Mouse (Mus musculus) E14TG2a.4 (cell line): Measurements from ENCODE around the gene Iqgap2.
A peak's percentile ranks its signal among the peaks of the same experiment; 100 is the strongest.

Source experiments
- H3K27me3 ChIP-seq: 2 replicates; pipeline ENCODE4 v1.6.1; 2014; ENCODE audit warnings: low read length, control low read depth; ENCODE audit not compliant: insufficient read depth
- H3K36me3 ChIP-seq: 2 replicates; pipeline ENCODE4 v1.6.1; 2014; ENCODE audit warnings: low read length, control low read depth; ENCODE audit not compliant: insufficient read depth
- H3K4me1 ChIP-seq: replicated peaks from 2 replicates; pipeline ENCODE4 v1.6.1; 2014; ENCODE audit warnings: low read depth, low read length, control low read depth
- H3K4me3 ChIP-seq: replicated peaks from 2 replicates; pipeline ENCODE4 v1.5.1; 2014; ENCODE audit warnings: mild to moderate bottlenecking, low read length
- H3K9me3 ChIP-seq: 2 replicates; pipeline ENCODE4 v1.6.1; 2014; ENCODE audit warnings: low read length, control low read depth
- CTCF ChIP-seq: conservative IDR thresholded peaks from 2 replicates; pipeline ENCODE4 v1.5.1; 2014; ENCODE audit warnings: low read length
- NANOG ChIP-seq: IDR thresholded peaks from 2 replicates; pipeline ENCODE4 v1.6.1; 2014; ENCODE audit warnings: borderline replicate concordance, low read length, mixed read lengths
- POU5F1 ChIP-seq: IDR thresholded peaks from 2 replicates; pipeline ENCODE4 v1.6.1; 2014; ENCODE audit warnings: low read length, borderline replicate concordance

Gene Iqgap2

DNA sequence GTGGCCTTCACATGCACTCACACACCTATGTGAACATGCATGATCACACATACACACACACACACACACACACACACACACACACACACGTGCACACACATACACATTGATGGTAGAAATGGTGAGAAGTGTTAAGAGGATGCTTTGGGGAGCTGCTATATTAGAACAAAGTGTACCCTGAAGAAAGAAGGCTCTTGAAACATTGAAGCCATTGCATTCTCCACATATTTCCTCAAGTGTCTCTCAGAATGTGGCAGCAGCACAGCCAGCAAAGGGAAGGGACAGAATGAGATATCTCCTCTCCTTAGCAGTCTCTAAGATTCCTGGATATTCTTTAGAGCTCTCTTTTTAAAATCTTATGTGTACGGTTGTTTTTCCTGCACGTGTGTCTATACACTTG is 270.2 kb downstream of the Iqgap2 start:
- Histone ChIP-seq H3K27me3 (peaks cover 14% of the 10 kb centered on the region), H3K9me3 (no peaks in the 10 kb centered on the region), H3K4me3 (no peak overlapping the region), H3K4me1 (peaks cover 25% of the 10 kb centered on the region), H3K36me3 (no peaks in the 10 kb centered on the region)
- TF ChIP-seq CTCF = no peak
- TF ChIP-seq POU5F1 = no peak
- no peak for TF ChIP-seq NANOG

DNA sequence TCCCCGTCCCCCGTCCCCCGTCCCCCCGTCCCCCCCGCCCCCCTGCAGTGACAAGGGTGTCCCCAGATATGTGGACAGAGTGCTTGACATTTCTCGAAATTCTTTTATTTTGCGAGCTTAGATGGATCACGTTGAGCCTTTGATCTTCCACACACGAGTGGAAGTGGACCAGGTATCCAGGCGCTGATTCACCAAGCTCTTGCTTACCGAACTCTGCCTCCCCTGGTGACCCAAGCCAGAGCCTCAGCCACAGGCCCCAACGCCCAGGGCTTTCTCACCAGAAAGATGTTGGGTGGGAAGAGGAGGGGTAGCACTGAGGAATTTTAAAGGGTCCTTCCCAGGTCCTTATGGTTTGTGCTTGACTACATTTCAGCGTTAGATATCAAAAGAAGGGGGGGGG is 272.9 kb downstream of the Iqgap2 start:
- H3K27me3 ChIP-seq = peaks cover 23% of the 10 kb centered on the region
- TF ChIP-seq POU5F1 (no peak), NANOG (no peak), CTCF (no peak)
- H3K4me1 ChIP-seq = peaks cover 33% of the 10 kb centered on the region
- no peaks in the 10 kb centered on the region for H3K36me3 ChIP-seq
- H3K4me3 ChIP-seq = peak overlapping the region; percentile 88
- no peaks in the 10 kb centered on the region for H3K9me3 ChIP-seq

DNA sequence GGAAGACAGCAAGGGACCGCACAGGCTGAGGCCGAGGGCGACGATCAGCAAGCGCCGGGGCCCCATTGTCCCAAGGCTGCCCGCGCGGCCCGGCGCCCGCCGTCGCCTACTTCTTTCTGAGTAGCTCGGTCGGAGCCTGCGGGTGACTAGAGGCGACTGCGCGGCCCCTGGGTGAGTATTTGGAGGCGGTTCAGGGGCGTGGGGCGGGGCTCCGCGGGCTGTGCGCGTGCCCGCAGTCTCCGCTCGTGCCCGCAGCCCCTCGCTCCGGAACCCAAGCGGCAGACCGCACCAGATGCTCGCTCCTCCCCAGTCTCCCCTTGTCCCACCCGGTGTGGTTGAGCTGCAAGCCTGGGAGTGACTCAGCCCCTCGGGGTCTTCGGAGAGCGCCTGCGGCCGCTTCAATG is 273.4 kb downstream of the Iqgap2 start, which contains the start of gene F2r:
Gene F2r, minus strand, starts transcription at position 179 of the 404 bp plus-strand sequence.
- Histone ChIP-seq H3K27me3 (peaks cover 23% of the 10 kb centered on the region), H3K9me3 (no peaks in the 10 kb centered on the region), H3K4me1 (peaks cover 33% of the 10 kb centered on the region), H3K36me3 (no peaks in the 10 kb centered on the region), H3K4me3 (peak within 1 kb of the TSS; percentile 88)
- TF ChIP-seq POU5F1 (no peak), NANOG (no peak), CTCF (no peak)

DNA sequence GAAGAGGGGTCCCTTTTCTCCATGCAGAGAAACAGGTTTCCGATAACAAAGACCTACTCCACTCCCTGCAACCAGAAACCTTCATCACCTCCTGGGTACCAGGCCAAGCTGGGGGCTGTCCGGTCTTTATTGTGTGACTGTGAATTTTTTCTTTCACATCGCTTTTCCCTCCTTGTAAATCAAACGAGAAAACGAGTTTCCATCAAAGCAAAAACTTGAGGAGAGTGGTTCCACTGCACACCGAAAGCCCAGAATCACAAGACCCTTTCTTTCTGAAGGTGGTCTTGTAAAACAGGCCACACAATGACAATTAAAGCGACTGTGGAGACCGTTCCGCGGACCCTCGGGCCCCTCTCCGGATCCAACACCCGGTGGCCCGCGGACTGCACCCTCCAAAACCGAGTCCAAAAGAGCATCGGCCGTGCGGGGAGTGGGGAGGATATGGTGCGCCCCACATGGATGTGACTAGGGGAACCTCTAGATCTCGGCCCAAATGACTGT is 274.0 kb downstream of the Iqgap2 start:
- peak overlapping the region; percentile 88 for H3K4me3 ChIP-seq
- peaks cover 38% of the 10 kb centered on the region for H3K4me1 ChIP-seq
- TF ChIP-seq NANOG (no peak), POU5F1 (no peak), CTCF (no peak)
- no peaks in the 10 kb centered on the region for H3K9me3 ChIP-seq
- no peaks in the 10 kb centered on the region for H3K36me3 ChIP-seq
- H3K27me3 ChIP-seq = peaks cover 23% of the 10 kb centered on the region

DNA sequence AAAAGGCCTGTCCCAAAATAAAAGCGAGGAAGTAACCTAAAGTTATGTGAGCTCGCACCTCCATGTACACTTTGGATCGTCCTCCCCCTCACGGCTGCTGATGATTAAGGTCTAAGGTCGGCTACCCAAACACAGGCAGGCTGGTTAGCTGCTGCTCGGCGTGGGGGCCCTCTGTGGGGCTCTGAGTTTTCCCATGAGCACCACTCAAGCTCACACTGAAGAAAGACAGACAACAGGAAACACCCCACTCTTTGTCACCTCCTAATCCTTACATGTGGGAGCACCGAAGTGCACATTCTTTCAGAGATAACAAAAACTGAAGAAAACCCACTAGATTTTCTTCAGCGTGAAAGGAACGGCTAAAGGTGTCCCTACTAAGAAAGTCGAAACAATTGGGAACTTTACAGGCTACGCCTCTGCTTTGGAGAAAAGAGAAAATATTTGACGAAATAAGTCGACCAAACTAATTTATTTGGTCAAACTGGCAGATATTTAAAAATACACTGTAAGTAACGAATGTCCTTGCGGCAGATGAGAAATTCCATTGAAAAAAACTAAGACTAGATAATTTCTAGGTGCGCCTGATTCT is 274.5 kb downstream of the Iqgap2 start:
- Histone ChIP-seq H3K4me3 (peak overlapping the region; percentile 88), H3K36me3 (peaks cover under 1% of the 10 kb centered on the region; the same call in 1 of the 2 replicates), H3K27me3 (peaks cover 23% of the 10 kb centered on the region), H3K4me1 (peaks cover 40% of the 10 kb centered on the region), H3K9me3 (no peaks in the 10 kb centered on the region)
- no peak for TF ChIP-seq POU5F1
- TF ChIP-seq CTCF = no peak
- no peak for TF ChIP-seq NANOG

DNA sequence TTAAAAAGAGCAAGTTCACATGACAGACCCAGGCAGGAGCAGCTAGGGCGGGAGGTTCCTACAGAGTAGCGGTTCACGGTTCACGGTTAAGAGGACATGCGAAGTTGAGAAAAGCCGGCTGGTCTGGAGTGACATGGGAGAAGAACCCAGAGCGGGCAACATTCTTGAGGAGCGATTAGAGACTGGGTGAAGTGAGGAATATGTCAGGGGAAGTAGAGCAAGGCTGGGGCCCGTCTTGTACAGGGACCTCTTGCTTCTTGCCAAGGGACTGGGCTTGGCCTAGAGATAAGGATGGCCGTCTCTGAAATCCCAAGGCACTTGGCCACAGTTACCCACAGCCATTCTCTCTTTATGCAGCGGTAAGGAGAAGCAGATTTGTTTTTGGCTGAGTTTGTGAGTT is 275.2 kb downstream of the Iqgap2 start:
- peaks cover 5% of the 10 kb centered on the region for H3K36me3 ChIP-seq
- no peaks in the 10 kb centered on the region for H3K9me3 ChIP-seq
- H3K4me3 ChIP-seq = no peak overlapping the region
- TF ChIP-seq POU5F1 (no peak), CTCF (no peak), NANOG (no peak)
- peaks cover 45% of the 10 kb centered on the region for H3K4me1 ChIP-seq
- peaks cover 23% of the 10 kb centered on the region for H3K27me3 ChIP-seq

DNA sequence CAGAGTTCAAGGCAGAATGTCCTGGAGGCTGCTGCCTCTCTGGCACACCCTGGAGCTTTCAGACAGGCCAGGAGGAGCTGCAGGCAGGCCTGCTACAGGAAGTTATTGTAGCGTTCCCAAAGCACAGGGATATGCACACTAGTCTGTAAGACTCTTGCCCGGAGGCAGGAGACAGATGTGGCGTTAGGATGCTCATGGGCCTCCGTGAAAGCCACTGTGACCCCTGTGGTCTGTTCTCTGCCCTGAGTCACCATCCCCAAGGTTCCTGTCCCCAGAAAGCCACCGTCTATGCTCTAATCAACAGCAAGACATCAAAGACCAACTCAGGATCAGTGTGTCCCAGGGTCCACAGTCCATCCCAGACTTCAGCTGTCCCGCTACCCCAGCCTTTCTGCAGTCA is 277.0 kb downstream of the Iqgap2 start:
- Histone ChIP-seq H3K27me3 (peaks cover 22% of the 10 kb centered on the region), H3K9me3 (no peaks in the 10 kb centered on the region)

DNA sequence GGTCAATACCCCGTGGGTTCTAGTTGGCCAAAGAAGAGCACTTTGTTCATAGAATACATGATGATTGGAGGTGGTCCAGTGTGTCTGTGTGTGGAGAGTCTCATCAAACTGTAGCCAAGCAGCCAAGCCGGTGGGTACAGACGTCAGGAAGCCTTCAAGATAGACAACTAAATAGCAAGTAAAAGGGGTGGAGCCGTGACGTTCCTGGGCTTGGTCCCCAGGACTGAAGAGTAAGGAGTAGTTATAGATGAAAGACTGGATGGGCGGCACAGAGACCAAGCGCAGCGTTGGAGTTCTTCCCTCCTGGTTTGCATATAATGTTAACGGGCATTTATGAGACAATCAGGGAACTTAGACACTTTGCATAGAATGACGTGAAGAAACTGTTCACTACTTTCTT is 279.5 kb downstream of the Iqgap2 start:
- TF ChIP-seq CTCF (no peak), POU5F1 (no peak), NANOG (no peak)
- Histone ChIP-seq H3K27me3 (peaks cover 15% of the 10 kb centered on the region), H3K4me1 (peaks cover 46% of the 10 kb centered on the region), H3K36me3 (peaks cover 5% of the 10 kb centered on the region), H3K9me3 (no peaks in the 10 kb centered on the region), H3K4me3 (no peak overlapping the region)

More for the DNA sequence above, 277.0 kb downstream of the Iqgap2 start:
- TF ChIP-seq CTCF (no peak), POU5F1 (no peak), NANOG (no peak)
- Histone ChIP-seq H3K36me3 (peaks cover 5% of the 10 kb centered on the region), H3K4me1 (peaks cover 45% of the 10 kb centered on the region), H3K4me3 (no peak overlapping the region)
